Mouse (Mus musculus): ENCODE results near the gene Wnt1. TPM values are rescaled to one million over a fixed set of nuclear protein-coding genes. Genes with fewer than 3 reads are reported as not detected.

Wnt1 gene
- polyA plus RNA-seq, 1 experiment from 2014 or later: not detected

- no peak overlapping the region for H3K4me3 ChIP-seq (ENCODE audit: low read depth, low read length)
- no peak for DNase-seq
- 83% methylated on average over 20 of the region's 20 CpGs for WGBS (ENCODE audit: insufficient replicate concordance)
- no peak overlapping the region for H3K9ac ChIP-seq (replicated peaks)
- no peak for ATAC-seq
- H3K9me3 ChIP-seq (ENCODE audit: low read length): no peaks in the 10 kb centered on the region
- H3K36me3 ChIP-seq (replicated peaks; ENCODE audit: insufficient read depth, low read length): peaks cover 46% of the 10 kb centered on the region
- H3K27ac ChIP-seq (ENCODE audit: low read depth): no peak overlapping the region
- peaks cover 22% of the 10 kb centered on the region for H3K27me3 ChIP-seq (ENCODE audit: insufficient read depth, low read length)
- TF ChIP-seq EP300 (IDR thresholded peaks at IDR 0.05; ENCODE audit: low read depth) (no peak), CTCF (IDR thresholded peaks at IDR 0.05; ENCODE audit: low read depth) (no peak)
- 0 out of 2 replicates have a peak, but pooled peaks cover 3% of the 10 kb centered on the region for H3K4me1 ChIP-seq (ENCODE audit: insufficient read depth)
- no peak overlapping the region for H3K4me2 ChIP-seq (ENCODE audit: low read depth, low read length)
These were observed 23.2 kb downstream of the Wnt1 start for GRCm38 (mm10) chr15:98812741-98813424.

- no peaks in the 10 kb centered on the region for H3K4me1 ChIP-seq (ENCODE audit: insufficient read depth)
- H3K4me2 ChIP-seq (ENCODE audit: low read depth, low read length): no peak overlapping the region
- H3K36me3 ChIP-seq (replicated peaks; ENCODE audit: insufficient read depth, low read length): peaks cover 66% of the 10 kb centered on the region
- no peak for TF ChIP-seq CTCF (IDR thresholded peaks at IDR 0.05; ENCODE audit: low read depth)
- no peak for TF ChIP-seq EP300 (IDR thresholded peaks at IDR 0.05; ENCODE audit: low read depth)
- WGBS (ENCODE audit: insufficient replicate concordance): 88% methylated on average over 7 of the region's 7 CpGs
- ATAC-seq: no peak
- H3K27ac ChIP-seq (ENCODE audit: low read depth): no peak overlapping the region
- H3K27me3 ChIP-seq (ENCODE audit: insufficient read depth, low read length): no peaks in the 10 kb centered on the region
- H3K9ac ChIP-seq (replicated peaks): no peak overlapping the region
- DNase-seq: no peak
- no peak overlapping the region for H3K4me3 ChIP-seq (ENCODE audit: low read depth, low read length)
- no peaks in the 10 kb centered on the region for H3K9me3 ChIP-seq (ENCODE audit: low read length)
These were observed 28.5 kb downstream of the Wnt1 start for GRCm38 (mm10) chr15:98818171-98818570.

- WGBS (ENCODE audit: insufficient replicate concordance): 90% methylated on average over 4 of the region's 4 CpGs
- H3K9ac ChIP-seq (replicated peaks): no peak overlapping the region
- no peak for TF ChIP-seq CTCF (IDR thresholded peaks at IDR 0.05; ENCODE audit: low read depth)
- no peak for TF ChIP-seq EP300 (IDR thresholded peaks at IDR 0.05; ENCODE audit: low read depth)
- no peak overlapping the region for H3K4me3 ChIP-seq (ENCODE audit: low read depth, low read length)
- H3K27me3 ChIP-seq (ENCODE audit: insufficient read depth, low read length): no peaks in the 10 kb centered on the region
- ATAC-seq: no peak
- peaks cover 67% of the 10 kb centered on the region for H3K36me3 ChIP-seq (replicated peaks; ENCODE audit: insufficient read depth, low read length)
- no peaks in the 10 kb centered on the region for H3K9me3 ChIP-seq (ENCODE audit: low read length)
- no peak overlapping the region for H3K4me2 ChIP-seq (ENCODE audit: low read depth, low read length)
- no peak for DNase-seq
- H3K4me1 ChIP-seq (ENCODE audit: insufficient read depth): no peaks in the 10 kb centered on the region
- H3K27ac ChIP-seq (ENCODE audit: low read depth): no peak overlapping the region
These were observed 31.3 kb downstream of the Wnt1 start for GRCm38 (mm10) chr15:98820937-98821336.

- Histone ChIP-seq H3K9me3 (ENCODE audit: low read length) (no peaks in the 10 kb centered on the region), H3K4me2 (ENCODE audit: low read depth, low read length) (no peak overlapping the region), H3K4me1 (ENCODE audit: insufficient read depth) (peaks cover under 1% of the 10 kb centered on the region; the same call in 1 of the 2 replicates), H3K27me3 (ENCODE audit: insufficient read depth, low read length) (no peaks in the 10 kb centered on the region), H3K9ac (replicated peaks) (no peak overlapping the region), H3K27ac (ENCODE audit: low read depth) (no peak overlapping the region), H3K4me3 (ENCODE audit: low read depth, low read length) (no peak overlapping the region), H3K36me3 (replicated peaks; ENCODE audit: insufficient read depth, low read length) (peaks cover 66% of the 10 kb centered on the region)
- ATAC-seq: peak; percentile 43; the same call in 1 of the 2 replicates
- WGBS (ENCODE audit: insufficient replicate concordance): 69% methylated on average over 10 of the region's 10 CpGs
- no peak for TF ChIP-seq EP300 (IDR thresholded peaks at IDR 0.05; ENCODE audit: low read depth)
- peak; percentile 75 for TF ChIP-seq CTCF (IDR thresholded peaks at IDR 0.05; ENCODE audit: low read depth)
- peak; percentile 58 for DNase-seq
These were observed 31.7 kb downstream of the Wnt1 start for GRCm38 (mm10) chr15:98821403-98821802.

- Histone ChIP-seq H3K36me3 (replicated peaks; ENCODE audit: insufficient read depth, low read length) (peaks cover 61% of the 10 kb centered on the region), H3K4me2 (ENCODE audit: low read depth, low read length) (no peak overlapping the region), H3K9me3 (ENCODE audit: low read length) (no peaks in the 10 kb centered on the region), H3K9ac (replicated peaks) (no peak overlapping the region), H3K27me3 (ENCODE audit: insufficient read depth, low read length) (no peaks in the 10 kb centered on the region), H3K4me1 (ENCODE audit: insufficient read depth) (peaks cover 6% of the 10 kb centered on the region; the same call in 1 of the 2 replicates), H3K27ac (ENCODE audit: low read depth) (no peak overlapping the region), H3K4me3 (ENCODE audit: low read depth, low read length) (no peak overlapping the region)
- DNase-seq (no peak), ATAC-seq (no peak)
- WGBS (ENCODE audit: insufficient replicate concordance): 85% methylated on average over 5 of the region's 5 CpGs
- TF ChIP-seq EP300 (IDR thresholded peaks at IDR 0.05; ENCODE audit: low read depth): no peak
- TF ChIP-seq CTCF (IDR thresholded peaks at IDR 0.05; ENCODE audit: low read depth): no peak
These were observed 32.5 kb downstream of the Wnt1 start for GRCm38 (mm10) chr15:98822147-98822546.

- Histone ChIP-seq H3K4me3 (ENCODE audit: low read depth, low read length) (no peak overlapping the region), H3K9me3 (ENCODE audit: low read length) (no peaks in the 10 kb centered on the region), H3K4me2 (ENCODE audit: low read depth, low read length) (no peak overlapping the region), H3K9ac (replicated peaks) (no peak overlapping the region), H3K27me3 (ENCODE audit: insufficient read depth, low read length) (no peaks in the 10 kb centered on the region), H3K36me3 (replicated peaks; ENCODE audit: insufficient read depth, low read length) (peaks cover 66% of the 10 kb centered on the region), H3K27ac (ENCODE audit: low read depth) (no peak overlapping the region), H3K4me1 (ENCODE audit: insufficient read depth) (peaks cover 18% of the 10 kb centered on the region)
- TF ChIP-seq EP300 (IDR thresholded peaks at IDR 0.05; ENCODE audit: low read depth) (no peak), CTCF (IDR thresholded peaks at IDR 0.05; ENCODE audit: low read depth) (peak; percentile 46)
- no peak for ATAC-seq
- peak; percentile 29 for DNase-seq
- WGBS (ENCODE audit: insufficient replicate concordance): 80% methylated on average over 3 of the region's 3 CpGs
These were observed 33.8 kb downstream of the Wnt1 start for GRCm38 (mm10) chr15:98823434-98823833.

All from liver, postnatal 0 days (tissue).